16 mouse cellular contexts compared by ENCODE assay signal in genomic region chr7:121568064-121568463, GRCm38 (mm10).
"Had no signal": no experiment of that assay in that cellular context is flagged by ENCODE, and none has a peak within 500 bp of the region (broad histone marks: within the 10 kb centered on the region; RNA-seq: fewer than 3 reads in every experiment).

No protein-coding gene starts in this region.

- H3K9me3 ChIP-seq: limb, embryonic 12.5 days; limb, embryonic 15.5 days; liver, embryonic 13.5 days; stomach, embryonic 15.5 days had no signal

- H3K4me1 ChIP-seq: limb, embryonic 12.5 days; limb, embryonic 15.5 days; liver, embryonic 13.5 days; stomach, embryonic 15.5 days had no signal

- H3K27ac ChIP-seq: limb, embryonic 12.5 days; limb, embryonic 15.5 days; liver, embryonic 13.5 days; stomach, embryonic 15.5 days had no signal

- H3K36me3 ChIP-seq: limb, embryonic 12.5 days; limb, embryonic 15.5 days; liver, embryonic 13.5 days; stomach, embryonic 15.5 days had no signal

- DNase-seq: kidney, adult 9 months; kidney, postnatal 14 days; kidney, postnatal 4 days; left cerebral cortex, postnatal 4 days; liver, embryonic 13.5 days; lung, adult 2 months; lung, postnatal 14 days; lung, postnatal 4 days; midbrain, embryonic 14.5 days; spleen, adult 18-20 months; thymus, adult 18-20 months; thymus, postnatal 36 days had no signal

- H3K4me3 ChIP-seq: limb, embryonic 12.5 days; limb, embryonic 15.5 days; liver, embryonic 13.5 days; stomach, embryonic 15.5 days had no signal

- H3K27me3 ChIP-seq: limb, embryonic 12.5 days; limb, embryonic 15.5 days; liver, embryonic 13.5 days; stomach, embryonic 15.5 days had no signal

- H3K4me2 ChIP-seq: limb, embryonic 12.5 days; limb, embryonic 15.5 days; liver, embryonic 13.5 days; midbrain, embryonic 11.5 days; stomach, embryonic 15.5 days had no signal

- H3K9ac ChIP-seq: limb, embryonic 12.5 days; limb, embryonic 15.5 days; liver, embryonic 13.5 days; stomach, embryonic 15.5 days had no signal
